Mouse (Mus musculus) lung, embryonic 15.5 days (tissue): Measurements from ENCODE around the gene Igf2bp2. TPM values are rescaled to one million over a fixed set of nuclear protein-coding genes. Genes with fewer than 3 reads are reported as not detected.

Experiments used
- ATAC-seq: fragments of 200-750 bp; cut with Nextera tagmentation; 2 replicates; pipeline ENCODE4 v1.8.0; 2017; ENCODE audit warnings: moderate number of reproducible peaks, borderline replicate concordance; ENCODE audit not compliant: low FRiP score, low TSS enrichment; ENCODE audit errors: extremely low read depth
- H3K27ac ChIP-seq: fragments of 300-500 bp; sonication (generic); 2 replicates; pipeline ENCODE4 v1.5.1; 2015; ENCODE audit warnings: moderate library complexity, mild to moderate bottlenecking, inconsistent platforms
- H3K27me3 ChIP-seq: fragments of 300-500 bp; sonication (generic); 2 replicates; pipeline ENCODE4 v1.6.1; 2015; ENCODE audit warnings: inconsistent platforms
- H3K36me3 ChIP-seq: fragments of 300-500 bp; sonication (generic); 2 replicates; pipeline ENCODE4 v1.6.1; 2015; ENCODE audit warnings: inconsistent platforms
- H3K4me1 ChIP-seq: fragments of 300-500 bp; sonication (generic); 2 replicates; pipeline ENCODE4 v1.6.1; 2015; ENCODE audit warnings: inconsistent platforms
- H3K4me2 ChIP-seq: fragments of 300-500 bp; sonication (generic); 2 replicates; pipeline ENCODE4 v1.6.1; 2015; ENCODE audit warnings: inconsistent platforms, mild to moderate bottlenecking, moderate library complexity
- H3K4me3 ChIP-seq: fragments of 300-500 bp; sonication (generic); 2 replicates; pipeline ENCODE4 v1.5.1; 2015; ENCODE audit warnings: mild to moderate bottlenecking, inconsistent platforms
- H3K9ac ChIP-seq: fragments of 300-500 bp; sonication (generic); 2 replicates; pipeline ENCODE4 v1.6.1; 2015; ENCODE audit warnings: inconsistent platforms
- H3K9me3 ChIP-seq: fragments of 300-500 bp; sonication (generic); 2 replicates; pipeline ENCODE4 v1.6.1; 2016; ENCODE audit warnings: inconsistent platforms
- WGBS: fragments of 180-500 bp; shearing (Covaris S2); methylation state at CpG from one replicate; pipeline ENCODE4 v1.1.7; 2015; 5-methylcytosine and 5-hydroxymethylcytosine counted together
- polyA plus RNA-seq: library from polyadenylated mRNA; unstranded; fragments of >200 nt; fragmentation: Nextera tagmentation; extraction: Ambion mirVana; gene quantifications from 2 replicates; pipeline ENCODE4 v1.2.1, GENCODE M21; 2015

Igf2bp2 gene
- polyA plus RNA-seq, 1 experiment from 2014 or later, result 55.8 TPM

GRCm38 (mm10) chr16:22009099-22009584 is 154.0 kb downstream of the Igf2bp2 start, which contains the start of gene Senp2:
Senp2 (plus strand) TSS chr16:22009484.
- peak within 1 kb of the TSS; percentile 81 for H3K9ac ChIP-seq
- peaks cover 16% of the 10 kb centered on the region for H3K4me1 ChIP-seq
- peak within 1 kb of the TSS; percentile 87 for H3K4me3 ChIP-seq
- H3K27me3 ChIP-seq, result no peaks in the 10 kb centered on the region
- peak; percentile 98 for ATAC-seq
- no peaks in the 10 kb centered on the region for H3K36me3 ChIP-seq
- H3K4me2 ChIP-seq, result peak within 1 kb of the TSS; percentile 71
- peak within 1 kb of the TSS; percentile 63 for H3K27ac ChIP-seq
- no peaks in the 10 kb centered on the region for H3K9me3 ChIP-seq
- under 1% methylated on average over 42 of the region's 45 CpGs for WGBS

Other genes starting within 250 kb of the Igf2bp2 start
- 24.6 and 25.2 TPM in 2 replicates for gene Tmem41a, start 215.7 kb downstream of the Igf2bp2 start, polyA plus RNA-seq
- 1.4 and 2.0 TPM in 2 replicates for gene Liph, start 167.6 kb downstream of the Igf2bp2 start, polyA plus RNA-seq
- 40.6 and 43.8 TPM in 2 replicates for gene Senp2, start 153.8 kb downstream of the Igf2bp2 start, polyA plus RNA-seq
- gene Tra2b, start 102.7 kb upstream of the Igf2bp2 start, polyA plus RNA-seq, result 421 and 424 TPM in 2 replicates